Mouse (Mus musculus) brain, embryonic 14.5 days (tissue): ENCODE results near the gene Ssmem1.

Experiments used
- CTCF ChIP-seq: fragments of 200-500 bp; IDR thresholded peaks from 2 replicates; pipeline ENCODE4 v1.5.1; 2012; ENCODE audit warnings: inconsistent platforms, mild to moderate bottlenecking, moderate library complexity, borderline replicate concordance; ENCODE audit not compliant: insufficient read depth, insufficient read length; ENCODE audit errors: extremely low read depth
- POLR2A ChIP-seq: fragments of 200-500 bp; IDR thresholded peaks from 2 replicates; pipeline ENCODE4 v1.6.1; 2012; ENCODE audit warnings: mild to moderate bottlenecking, inconsistent platforms, borderline replicate concordance; ENCODE audit not compliant: poor library complexity, insufficient read depth, insufficient read length, severe bottlenecking; ENCODE audit errors: extremely low read depth

DNA sequence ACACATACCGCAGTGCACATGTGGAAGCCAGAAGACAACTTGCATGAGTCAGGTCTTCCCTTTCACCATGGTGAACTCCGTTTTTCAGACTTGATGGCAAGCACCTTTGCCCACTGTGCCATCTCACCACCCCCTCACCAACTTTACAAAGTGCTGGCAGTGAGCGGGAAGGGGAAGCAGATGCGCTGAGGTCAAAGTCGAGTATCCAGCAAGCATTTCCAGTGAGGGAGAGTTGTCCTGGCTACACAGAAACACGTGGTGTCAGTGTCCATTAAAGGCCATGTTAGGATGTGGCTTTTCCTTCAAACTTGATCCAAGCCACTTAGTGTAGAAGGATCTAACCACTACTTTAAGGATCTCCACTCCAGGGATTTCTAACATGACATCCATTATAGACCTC is 31.9 kb upstream of the Ssmem1 start:
- no peak for TF ChIP-seq POLR2A
- TF ChIP-seq CTCF, result no peak
